Mouse (Mus musculus) left cerebral cortex, adult 11 months (tissue): ENCODE measurements around the gene 1600012H06Rik.
"Not testable (repeated sequence)": the region's sequence is repeated elsewhere in the genome, so short reads cannot be mapped to it uniquely, and the experiment has no call there.

Experiments
- DNase-seq: peaks from one replicate; pipeline ENCODE4 v3.0.0; 2022; ENCODE audit warnings: low spot score

Gene 1600012H06Rik

DNA sequence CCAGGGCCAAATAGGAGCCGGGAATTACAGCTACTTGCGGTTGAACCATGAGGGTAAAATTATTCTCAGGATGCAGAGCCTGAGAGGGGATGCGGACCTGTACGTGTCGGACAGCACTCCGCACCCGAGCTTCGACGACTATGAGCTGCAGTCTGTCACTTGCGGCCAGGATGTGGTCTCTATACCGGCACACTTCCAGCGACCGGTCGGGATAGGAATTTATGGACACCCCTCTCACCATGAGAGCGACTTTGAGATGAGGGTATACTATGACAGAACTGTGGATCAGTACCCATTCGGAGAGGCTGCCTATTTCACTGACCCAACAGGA is 710 bp downstream of the 1600012H06Rik start:
- DNase-seq, result no peak

DNA sequence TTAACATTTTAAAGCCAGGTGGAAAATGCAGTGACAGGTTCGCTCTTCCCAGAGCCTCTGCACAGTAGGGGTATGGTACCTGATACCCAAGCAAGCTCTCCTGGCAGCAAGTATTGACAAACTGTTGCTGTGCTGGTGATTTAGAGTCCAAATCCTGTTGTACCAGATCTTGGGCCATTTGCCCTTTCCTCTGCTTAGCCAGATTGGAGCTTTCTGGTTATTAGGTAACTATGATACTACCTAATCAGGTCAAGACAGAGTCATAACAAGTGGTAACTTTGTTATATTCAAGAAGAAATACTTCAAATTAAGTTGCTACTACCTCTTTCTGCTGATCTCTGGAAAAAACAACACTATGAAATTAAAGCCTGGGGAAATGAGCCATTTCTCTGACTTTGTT is 1.6 kb downstream of the 1600012H06Rik start:
- no peak for DNase-seq

DNA sequence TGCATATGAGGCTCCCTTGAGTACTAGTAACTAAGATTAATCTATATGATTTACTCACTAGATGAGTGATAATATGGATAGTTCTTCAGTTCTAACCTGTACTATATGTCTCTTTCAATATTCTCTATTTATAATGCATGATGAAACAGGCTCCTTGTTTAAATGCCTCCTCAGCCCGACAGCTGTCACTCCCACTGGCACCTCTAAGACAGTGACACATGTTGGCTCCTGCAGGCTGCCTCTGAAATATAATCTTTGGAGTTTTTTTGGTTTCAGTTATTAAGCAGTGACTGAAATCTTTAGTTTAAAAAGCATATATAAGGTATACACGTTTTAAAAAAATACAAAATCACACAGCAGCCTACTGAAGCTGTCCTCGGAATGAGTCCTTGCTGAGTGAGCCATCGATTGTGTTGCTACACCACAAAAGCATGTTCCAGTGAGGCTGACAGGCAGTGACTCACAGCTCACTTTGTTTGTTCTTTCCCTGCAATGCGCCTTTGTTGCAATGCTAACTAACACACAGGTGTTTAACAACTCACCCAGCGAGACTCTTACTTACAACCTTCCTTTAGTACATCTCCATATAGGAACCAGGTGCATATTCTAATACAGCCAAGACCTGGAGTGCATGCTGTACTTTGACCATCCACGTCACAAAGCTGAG is 6.3 kb downstream of the 1600012H06Rik start:
- no peak for DNase-seq

DNA sequence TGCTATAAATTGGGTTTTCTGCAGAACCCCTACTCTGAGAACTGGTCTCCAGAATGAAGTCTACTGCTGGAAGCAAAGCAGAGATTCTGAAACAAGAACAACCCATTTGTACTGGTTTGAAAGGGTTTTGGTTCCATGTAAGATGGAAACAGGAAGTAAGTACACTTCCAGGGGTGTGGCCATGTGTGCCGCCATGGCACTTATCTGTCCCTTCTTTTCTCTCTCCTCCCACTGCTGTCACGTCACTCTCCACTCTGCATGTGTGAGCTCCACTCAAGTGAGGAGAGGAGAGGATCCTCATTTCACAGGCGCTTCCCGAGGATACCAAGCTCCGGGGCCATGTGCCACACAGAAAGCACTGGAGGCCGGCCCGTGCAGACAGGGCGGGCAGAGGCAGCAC is 10.5 kb downstream of the 1600012H06Rik start:
- DNase-seq, result no peak

DNA sequence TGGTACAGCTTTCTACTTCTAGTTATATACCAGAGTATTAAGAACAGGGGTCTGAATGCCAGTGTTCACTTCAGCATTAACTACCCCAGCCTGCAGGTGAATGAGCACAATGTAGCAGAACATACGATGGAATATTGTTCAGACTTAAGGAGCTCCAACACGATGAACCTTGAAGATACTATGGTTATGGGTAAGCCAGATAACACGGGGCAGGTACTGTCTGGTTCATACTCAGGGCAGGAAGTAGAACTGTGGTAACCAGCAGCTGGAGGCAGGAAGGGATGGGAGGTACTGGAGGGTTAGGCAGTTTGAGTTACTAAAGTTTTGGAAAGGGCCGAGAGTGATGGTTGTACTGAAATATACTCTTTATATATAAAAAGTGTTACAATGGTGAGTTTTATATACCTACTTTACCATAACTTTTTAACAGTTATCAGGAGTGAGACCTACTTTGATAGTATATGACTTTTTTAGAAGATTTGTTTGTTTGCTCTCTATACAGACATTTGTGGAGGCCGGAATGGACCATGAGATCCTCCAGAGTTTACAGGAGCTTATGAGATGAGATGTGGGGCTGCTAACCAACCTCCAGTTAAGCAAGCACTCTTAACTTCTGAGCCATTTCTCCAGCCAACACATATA is 15.8 kb downstream of the 1600012H06Rik start:
- DNase-seq, result no peak

DNA sequence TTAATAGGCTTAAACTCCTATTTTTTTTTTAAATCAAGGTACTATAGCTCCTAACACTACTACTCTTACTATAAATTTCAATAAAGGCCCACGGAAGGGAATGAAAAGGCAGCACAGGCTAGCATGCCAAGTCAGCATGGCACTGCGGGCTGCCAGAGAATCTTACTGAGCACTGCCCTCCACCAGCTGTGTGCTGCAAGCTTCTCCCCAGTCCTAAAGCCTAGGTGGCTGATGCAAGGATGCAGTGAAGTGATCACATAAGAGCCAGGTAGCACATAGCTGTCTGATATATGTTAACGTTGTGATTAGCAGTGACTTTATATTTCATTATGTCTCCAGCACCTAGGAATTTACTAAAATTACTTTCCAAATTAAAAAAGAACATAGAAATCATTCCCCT is 17.0 kb downstream of the 1600012H06Rik start:
- DNase-seq, result no peak

DNA sequence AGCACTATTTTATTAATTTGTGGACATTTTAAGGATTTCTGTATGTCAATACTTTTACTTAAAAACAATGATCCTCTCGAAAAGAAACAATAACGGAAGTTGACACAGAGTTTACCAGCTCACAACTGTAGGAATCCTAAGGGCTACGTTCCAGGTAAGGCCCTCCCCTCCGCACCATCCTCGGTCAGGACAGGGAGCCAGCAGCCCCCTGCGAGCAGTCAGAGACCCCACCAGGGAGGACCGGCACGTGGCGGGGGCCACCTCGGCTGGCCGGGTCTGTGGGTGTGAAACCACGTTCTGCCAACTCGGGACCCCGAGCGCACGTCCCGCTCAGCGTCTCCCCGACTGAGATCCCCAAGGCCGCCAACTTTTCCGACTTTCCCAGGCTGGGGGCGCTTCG is 17.5 kb downstream of the 1600012H06Rik start:
- DNase-seq, result no peak

DNA sequence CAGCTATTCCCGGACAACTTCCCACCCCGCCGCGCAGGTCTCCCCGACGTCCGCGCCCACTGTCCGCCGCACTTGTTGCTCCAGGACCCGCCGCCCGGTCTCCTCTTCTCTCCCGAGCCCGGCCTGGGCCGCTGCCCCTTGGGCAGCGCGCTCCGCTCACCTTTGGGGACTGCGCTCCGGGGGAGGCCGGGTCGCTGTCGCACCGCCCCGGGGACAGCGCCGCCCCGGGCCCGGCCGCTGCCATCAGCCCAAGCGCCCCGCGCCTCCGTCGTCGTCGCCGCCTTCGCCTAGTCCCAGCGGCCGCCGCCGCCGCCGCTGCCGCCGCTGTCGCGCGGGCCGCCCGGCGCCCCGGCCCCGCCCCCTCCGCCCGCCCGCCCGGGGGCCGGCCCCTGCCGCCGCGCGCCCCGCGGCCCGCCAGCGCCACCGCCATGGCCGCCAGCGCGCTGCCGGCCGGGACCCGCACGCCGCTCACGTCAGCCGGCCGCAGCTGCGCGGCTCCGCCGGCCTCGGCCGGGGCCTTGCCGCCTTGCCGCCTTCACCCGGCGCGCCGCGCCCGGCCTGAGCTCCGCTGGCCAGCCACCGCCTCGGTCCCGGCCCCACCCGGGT is 18.1 kb downstream of the 1600012H06Rik start, which contains the start of gene Phf10:
Gene Phf10, minus strand, starts transcription at position 323 of the 606 bp plus-strand sequence.
- not testable (repeated sequence) for DNase-seq

DNA sequence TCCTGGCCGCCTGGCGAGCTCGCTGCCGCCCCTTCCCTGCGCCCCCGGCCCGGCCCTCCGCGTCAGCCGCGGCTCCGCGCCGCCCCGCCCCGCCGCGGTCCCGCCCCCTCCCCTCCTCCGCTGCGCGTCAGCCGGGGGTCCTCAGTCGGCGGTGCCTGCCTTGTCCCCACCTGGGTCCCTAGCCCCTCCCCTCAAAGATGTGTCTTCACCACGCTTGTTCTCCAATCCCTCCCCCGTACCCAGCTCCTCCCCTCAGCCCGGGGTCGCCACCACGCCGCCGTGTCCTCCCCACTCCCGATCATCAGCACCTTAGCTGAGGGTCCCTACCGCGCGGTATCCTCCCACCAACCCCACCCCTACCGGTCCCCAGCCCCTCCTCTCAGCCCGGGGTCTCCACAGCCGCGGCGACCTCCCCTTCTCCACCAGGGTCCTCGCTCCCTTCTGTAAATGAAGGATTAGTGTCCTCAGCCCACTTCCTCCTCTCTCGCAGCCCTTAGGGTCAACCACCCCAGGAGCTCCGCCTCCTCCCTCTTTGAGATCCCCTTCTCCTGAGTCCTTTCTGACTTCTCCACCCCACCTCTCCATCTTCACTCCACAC is 18.7 kb downstream of the 1600012H06Rik start:
- DNase-seq, result not testable (repeated sequence)

DNA sequence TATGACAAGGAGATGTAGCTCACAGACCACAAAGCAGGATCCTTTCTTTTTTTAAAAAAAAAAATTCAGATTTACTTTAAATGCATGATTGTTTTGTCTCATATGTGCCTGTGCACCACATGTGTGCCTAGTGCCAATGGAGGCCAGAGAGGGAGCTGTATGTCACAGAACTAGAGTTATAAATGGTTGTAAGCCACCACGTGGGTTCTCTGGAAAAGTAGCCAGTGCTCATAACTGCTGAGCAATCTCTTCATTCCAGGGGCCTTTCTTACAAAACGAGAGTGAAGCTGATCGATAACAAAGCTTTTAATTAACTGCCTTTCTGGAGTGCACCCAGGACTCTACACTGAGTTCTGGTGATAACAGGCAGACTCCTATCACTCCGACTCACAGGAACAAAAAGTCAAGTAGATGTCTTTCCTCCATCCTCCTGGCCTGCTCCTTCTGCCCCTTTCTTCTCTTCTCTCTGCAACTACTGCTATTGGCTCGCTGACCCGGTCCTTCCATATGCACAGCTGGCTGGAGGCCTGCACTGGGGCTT is 25.5 kb downstream of the 1600012H06Rik start:
- not testable (repeated sequence) for DNase-seq

DNA sequence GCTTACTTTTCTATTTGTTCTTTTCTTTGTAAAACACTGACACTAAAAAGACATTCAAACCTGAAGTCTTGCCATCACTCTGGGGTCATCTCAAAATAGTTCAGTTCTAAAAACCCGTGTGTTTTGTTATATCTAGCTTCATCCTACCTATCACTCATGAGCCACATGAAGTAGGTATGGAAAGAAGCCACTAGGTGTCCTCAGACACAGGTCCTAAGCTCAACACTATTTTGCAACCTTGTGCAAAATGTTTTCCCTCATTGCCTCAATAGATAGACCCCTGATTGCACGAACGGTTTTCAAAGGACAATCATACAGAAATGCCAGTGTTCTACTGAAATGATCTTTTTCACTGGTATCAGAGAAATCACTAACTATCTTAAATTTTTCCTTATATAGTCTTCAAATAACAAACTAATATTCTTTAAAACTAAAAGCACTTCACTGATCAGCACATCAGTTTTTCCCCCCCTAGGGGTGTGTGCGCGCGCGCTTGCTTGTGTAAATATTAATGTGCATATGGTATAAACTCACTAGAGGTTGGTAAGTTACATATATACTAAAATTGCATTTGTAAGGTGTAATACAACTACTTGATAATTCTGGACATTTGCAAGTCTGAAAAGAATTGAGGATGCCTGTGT is 34.9 kb downstream of the 1600012H06Rik start:
- not testable (repeated sequence) for DNase-seq

DNA sequence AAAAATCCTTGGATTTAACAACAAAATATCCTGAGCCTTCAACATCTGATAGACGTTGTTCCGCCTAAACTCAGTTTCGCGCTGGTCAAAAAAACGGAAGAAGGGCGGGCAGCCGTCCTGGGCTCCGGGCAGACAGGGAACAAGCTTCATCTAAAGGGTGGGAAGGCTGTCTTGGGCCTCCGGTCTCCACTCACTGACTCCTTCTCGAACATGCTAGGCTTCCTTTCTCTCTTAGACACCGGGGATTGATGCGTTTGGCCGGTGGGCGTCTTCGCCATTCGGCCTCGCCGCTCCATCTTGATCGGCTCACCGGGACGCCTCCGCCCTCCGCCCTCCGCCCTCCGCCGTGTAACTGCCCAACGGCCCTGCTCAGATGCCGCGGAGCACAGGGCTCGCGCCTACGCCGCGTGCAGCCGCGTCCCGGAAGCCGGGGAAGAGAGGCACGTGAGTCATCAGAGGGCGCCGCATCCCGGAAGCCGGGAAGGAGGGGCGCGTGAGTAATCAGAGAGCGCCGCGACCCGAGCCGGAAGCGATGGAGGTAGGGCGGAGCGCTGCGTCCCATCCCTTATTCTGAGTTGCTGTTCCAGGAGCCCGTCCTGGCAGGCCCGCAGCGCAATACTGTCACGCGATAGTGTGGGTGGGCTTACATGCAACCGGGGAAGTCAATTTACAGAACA is 35.5 kb downstream of the 1600012H06Rik start, which contains the start of the genes 9030025P20Rik and Gm3417:
Gene 9030025P20Rik, plus strand, starts transcription at position 107 of the 677 bp plus-strand sequence.
Gene Gm3417, minus strand, starts transcription at position 429 of the 677 bp plus-strand sequence.
- DNase-seq, result not testable (repeated sequence)

DNA sequence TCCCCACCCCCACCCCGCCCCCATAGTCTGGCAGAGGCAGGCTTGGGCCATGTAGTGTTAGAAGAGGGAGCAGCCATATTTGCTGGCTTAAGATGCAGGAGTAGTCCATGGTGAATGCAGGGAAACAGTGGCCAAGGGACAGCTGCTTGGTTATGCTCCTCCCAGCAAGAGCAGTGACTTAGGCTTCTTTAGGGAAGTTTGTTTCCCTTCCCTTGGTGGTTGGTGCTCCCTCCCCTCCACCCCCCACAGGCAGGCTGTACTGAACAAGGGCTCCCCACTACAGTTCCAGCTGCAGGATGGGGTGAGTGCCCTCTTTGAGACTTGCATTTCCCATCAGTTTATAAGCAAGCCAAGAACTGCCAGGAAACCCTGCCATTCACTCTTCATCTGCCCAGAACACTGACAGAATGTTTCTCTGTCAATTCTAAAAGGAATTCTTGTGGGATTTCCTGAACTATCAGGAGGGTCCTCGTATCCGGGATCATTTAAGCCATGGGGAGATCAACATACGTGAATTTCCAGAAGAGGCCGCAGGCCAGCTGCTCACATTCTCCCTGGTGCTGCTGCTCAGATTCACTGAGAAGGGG is 47.2 kb downstream of the 1600012H06Rik start:
- not testable (repeated sequence) for DNase-seq

DNA sequence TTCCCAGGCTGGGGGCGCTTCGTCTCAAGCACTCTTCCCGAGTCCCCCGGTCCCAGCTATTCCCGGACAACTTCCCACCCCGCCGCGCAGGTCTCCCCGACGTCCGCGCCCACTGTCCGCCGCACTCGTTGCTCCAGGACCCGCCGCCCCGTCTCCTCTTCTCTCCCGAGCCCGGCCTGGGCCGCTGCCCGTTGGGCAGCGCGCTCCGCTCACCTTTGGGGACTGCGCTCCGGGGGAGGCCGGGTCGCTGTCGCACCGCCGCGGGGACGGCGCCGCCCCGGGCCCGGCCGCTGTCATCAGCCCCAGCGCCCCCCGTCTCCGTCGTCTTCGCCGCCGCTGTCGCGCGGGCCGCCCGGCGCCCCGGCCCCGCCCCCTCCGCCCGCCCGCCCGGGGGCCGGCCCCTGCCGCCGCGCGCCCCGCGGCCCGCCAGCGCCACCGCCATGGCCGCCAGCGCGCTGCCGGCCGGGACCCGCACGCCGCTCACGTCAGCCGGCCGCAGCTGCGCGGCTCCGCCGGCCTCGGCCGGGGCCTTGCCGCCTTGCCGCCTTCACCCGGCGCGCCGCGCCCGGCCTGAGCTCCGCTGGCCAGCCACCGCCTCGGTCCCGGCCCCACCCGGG is 49.6 kb downstream of the 1600012H06Rik start:
- DNase-seq, result not testable (repeated sequence)

DNA sequence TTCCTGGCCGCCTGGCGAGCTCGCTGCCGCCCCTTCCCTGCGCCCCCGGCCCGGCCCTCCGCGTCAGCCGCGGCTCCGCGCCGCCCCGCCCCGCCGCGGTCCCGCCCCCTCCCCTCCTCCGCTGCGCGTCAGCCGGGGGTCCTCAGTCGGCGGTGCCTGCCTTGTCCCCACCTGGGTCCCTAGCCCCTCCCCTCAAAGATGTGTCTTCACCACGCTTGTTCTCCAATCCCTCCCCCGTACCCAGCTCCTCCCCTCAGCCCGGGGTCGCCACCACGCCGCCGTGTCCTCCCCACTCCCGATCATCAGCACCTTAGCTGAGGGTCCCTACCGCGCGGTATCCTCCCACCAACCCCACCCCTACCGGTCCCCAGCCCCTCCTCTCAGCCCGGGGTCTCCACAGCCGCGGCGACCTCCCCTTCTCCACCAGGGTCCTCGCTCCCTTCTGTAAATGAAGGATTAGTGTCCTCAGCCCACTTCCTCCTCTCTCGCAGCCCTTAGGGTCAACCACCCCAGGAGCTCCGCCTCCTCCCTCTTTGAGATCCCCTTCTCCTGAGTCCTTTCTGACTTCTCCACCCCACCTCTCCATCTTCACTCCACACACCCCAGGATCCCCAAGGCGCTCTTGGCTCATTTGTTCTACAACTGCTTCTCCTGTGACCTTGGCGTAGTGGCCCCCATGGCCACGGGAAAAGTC is 50.3 kb downstream of the 1600012H06Rik start:
- DNase-seq, result not testable (repeated sequence)

DNA sequence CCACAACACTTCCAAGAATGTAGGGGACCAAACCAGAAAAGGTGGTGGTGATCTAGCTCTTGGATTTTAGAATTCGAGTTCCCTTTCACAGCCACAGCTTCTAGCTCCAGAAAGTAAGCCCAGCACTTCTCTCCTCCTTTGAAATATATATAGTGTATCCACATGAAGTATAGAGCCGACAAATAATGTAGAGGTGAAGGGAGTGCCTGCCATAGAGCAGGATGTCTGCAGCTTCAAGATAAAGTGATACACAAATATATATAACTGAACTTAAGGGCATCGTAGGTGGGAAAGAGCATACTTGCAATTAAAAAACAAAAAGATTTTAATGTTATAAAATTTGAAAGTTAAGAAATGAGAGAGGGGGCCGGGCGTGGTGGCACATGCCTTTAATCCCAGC is 51.2 kb downstream of the 1600012H06Rik start:
- DNase-seq, result not testable (repeated sequence)

DNA sequence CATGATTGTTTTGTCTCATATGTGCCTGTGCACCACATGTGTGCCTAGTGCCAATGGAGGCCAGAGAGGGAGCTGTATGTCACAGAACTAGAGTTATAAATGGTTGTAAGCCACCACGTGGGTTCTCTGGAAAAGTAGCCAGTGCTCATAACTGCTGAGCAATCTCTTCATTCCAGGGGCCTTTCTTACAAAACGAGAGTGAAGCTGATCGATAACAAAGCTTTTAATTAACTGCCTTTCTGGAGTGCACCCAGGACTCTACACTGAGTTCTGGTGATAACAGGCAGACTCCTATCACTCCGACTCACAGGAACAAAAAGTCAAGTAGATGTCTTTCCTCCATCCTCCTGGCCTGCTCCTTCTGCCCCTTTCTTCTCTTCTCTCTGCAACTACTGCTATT is 57.1 kb downstream of the 1600012H06Rik start:
- not testable (repeated sequence) for DNase-seq

DNA sequence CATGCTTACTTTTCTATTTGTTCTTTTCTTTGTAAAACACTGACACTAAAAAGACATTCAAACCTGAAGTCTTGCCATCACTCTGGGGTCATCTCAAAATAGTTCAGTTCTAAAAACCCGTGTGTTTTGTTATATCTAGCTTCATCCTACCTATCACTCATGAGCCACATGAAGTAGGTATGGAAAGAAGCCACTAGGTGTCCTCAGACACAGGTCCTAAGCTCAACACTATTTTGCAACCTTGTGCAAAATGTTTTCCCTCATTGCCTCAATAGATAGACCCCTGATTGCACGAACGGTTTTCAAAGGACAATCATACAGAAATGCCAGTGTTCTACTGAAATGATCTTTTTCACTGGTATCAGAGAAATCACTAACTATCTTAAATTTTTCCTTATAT is 66.1 kb downstream of the 1600012H06Rik start:
- not testable (repeated sequence) for DNase-seq
